Mouse (Mus musculus): Measurements from ENCODE around the gene Gm37240.

Gm37240 gene

DNA sequence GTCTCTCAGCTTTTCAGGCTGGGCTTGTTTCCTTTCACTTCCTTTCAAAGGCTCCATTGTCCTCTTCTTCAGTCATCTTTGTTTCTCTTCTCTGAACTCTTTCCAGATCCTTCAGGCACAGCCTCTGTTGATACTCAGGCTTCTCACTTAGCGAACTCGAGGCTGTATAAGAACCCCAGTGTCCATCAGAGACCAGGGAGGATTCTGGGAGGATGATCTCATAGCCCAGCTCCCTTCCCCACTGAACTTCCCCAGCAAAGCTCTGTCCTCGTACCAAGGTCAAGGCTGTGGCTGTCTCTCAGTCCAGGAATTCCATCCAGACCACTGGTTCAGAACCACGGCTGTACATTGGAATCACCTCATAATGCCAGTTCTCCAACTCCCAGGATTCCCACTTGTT lies 1239.7 kb downstream of the Gm37240 start:
- DNase-seq (ENCODE audit: low spot score in 2 of 2) = no peak

DNA sequence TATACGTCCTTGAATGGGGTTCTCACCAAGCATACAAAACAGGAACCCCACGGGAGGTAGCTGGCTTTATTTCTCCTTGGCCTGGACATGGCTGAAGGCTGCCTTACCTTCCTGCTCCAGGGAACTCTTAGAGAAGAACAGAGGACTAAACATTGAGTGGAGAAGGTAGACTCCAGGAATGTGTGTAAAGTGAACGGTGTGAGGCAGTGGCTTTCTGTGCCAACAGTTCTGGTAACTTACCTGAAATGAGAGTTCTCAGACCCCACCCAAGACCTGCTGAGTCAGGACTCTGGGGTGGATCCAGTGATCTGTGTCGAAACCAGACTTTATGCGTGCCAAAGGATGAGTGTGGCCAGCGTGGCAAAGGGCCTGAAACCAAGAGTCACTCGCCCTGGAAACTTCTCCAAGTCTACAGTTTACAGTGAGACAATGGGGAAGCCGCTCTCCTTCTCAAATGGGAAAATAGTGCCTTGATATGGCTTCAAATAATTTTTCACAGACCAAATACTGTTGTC lies 1240.9 kb downstream of the Gm37240 start:
- no peak for DNase-seq (ENCODE audit: low spot score in 2 of 2)

DNA sequence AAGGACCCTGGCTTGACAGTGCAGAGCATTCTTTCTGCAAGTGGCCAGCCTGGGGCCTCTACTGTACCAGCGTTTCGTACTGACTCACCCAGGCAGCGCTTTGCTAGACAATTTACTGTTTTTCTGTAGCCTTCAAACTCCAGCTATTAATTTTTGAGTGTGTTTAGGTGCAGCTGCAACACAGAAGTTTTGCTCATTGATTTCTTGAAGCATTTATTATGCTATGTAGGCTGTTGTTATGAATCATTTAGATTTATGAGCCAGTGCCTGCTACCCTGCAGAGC lies 1241.4 kb downstream of the Gm37240 start:
- DNase-seq (ENCODE audit: low spot score in 2 of 2) = no peak

DNA sequence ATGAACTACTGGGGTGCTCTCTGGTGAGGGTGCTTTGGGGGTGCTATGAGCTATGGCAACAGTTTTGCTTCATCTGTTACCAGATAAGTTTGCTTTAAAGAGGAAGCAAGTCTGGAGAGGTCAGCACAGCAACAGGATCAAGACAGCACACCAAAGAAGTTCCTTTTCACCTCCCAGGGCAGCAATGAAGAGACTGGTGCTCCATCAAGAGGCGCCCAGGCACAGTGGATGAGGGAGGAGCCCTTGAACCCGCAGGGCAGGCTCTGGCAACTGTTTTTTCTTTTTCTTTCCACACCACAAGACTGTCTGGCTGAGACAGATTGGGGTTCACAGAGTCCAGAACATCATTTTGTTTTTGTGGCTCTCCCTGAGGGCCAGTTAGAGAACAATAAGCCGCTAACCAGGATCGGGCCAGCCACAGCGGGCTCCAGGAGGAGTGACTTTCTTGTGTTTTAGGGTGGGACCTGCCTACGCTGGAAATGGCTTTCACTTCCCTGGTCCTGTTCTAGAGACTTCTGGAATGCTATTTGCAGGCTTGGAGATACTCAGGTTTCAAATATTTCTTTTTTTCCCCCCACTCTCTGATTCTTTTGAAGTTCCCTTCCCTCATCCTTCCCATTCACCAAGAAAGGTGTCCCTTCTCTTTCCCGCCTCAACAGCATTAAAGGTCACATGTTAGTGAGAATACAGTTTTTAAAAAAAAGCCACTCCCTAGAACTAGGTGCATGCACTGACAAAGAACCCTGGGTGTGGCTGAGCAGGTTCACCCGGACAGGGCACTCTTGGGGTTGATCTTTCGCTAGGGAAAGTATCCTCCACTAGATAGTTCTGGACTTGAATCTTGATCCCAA lies 1241.9 kb downstream of the Gm37240 start:
- no peak for DNase-seq (ENCODE audit: low spot score in 2 of 2)

GRCm38 (mm10) chr3:84642942-84643341 lies 1244.4 kb downstream of the Gm37240 start:
- DNase-seq (ENCODE audit: low spot score in 2 of 2) = no peak

- DNase-seq (ENCODE audit: low spot score in 2 of 2) = no peak
Measured at GRCm38 (mm10) chr3:84641391-84641790, 1245.9 kb downstream of the Gm37240 start.

GRCm38 (mm10) chr3:84640536-84640935 lies 1246.8 kb downstream of the Gm37240 start:
- no peak for DNase-seq (ENCODE audit: low spot score in 2 of 2)

- DNase-seq (ENCODE audit: low spot score in 2 of 2) = no peak
Measured at GRCm38 (mm10) chr3:84639767-84640500, 1247.4 kb downstream of the Gm37240 start.

- DNase-seq (ENCODE audit: low spot score in 2 of 2) = no peak
Measured at GRCm38 (mm10) chr3:84638858-84639257, 1248.5 kb downstream of the Gm37240 start.

- no peak for DNase-seq (ENCODE audit: low spot score in 2 of 2)
Measured at GRCm38 (mm10) chr3:84637890-84638578, 1249.3 kb downstream of the Gm37240 start.

GRCm38 (mm10) chr3:84637095-84637494 lies 1250.2 kb downstream of the Gm37240 start:
- no peak for DNase-seq (ENCODE audit: low spot score in 2 of 2)

DNA sequence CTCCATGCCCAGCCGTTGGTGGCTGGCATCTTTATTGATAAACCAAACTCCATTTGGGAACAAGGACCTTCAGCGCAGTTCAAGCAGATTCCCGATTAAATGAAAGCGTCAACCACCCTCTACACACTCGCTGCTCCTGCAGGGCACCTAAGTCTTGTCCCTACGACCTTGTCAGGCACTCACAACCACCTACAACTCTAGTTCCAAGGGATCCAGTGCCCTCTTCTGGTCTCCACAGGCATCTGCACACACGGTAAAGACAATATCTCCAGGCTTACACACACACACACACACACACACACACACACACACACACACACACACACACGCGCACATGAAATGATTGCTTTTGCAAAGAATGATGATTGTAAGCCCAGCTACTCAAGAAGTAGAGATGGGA lies 1255.7 kb downstream of the Gm37240 start:
- DNase-seq (ENCODE audit: low spot score in 2 of 2) = no peak

DNA sequence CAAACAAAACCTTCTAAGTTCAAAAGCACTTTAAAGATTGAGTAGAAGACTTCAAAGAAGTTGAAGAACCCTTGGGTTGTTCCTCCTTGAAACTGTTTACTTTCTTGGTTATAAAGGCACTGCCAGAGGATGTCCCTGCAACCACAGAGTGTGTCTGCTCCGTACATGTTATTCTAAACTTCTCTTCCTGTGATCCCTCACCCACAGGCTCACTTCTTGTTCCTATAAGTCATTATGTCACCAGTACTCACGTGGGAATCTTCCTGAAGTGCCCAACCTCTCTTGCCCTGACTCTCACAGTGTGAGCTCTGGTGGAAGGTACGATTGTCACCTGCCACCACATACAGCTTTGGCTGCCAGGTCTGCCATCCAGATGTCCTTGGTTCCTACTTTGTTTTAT lies 1265.3 kb downstream of the Gm37240 start:
- DNase-seq (ENCODE audit: low spot score in 2 of 2) = no peak

DNA sequence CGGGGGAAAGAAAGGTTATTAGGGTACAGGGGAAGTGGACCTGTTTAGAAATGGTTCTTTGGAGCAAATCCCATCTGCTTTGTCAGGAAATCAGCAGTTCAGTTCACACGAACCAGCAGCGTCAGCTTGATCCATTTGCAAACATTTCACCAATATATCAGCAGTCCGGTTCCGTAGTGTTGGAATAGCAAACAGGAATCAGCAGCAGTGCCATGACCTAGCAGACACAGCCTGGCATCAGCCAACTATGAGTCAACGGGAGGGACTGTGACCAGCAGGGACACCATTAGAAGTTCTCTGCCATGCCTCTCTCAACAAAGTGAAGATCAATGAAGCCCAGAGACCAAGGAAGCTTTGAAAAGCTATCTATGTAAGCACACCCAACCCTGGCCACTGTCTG lies 1267.6 kb downstream of the Gm37240 start:
- DNase-seq (ENCODE audit: low spot score in 2 of 2) = no peak

GRCm38 (mm10) chr3:84619056-84619455 lies 1268.3 kb downstream of the Gm37240 start:
- DNase-seq (ENCODE audit: low spot score in 2 of 2) = no peak

DNA sequence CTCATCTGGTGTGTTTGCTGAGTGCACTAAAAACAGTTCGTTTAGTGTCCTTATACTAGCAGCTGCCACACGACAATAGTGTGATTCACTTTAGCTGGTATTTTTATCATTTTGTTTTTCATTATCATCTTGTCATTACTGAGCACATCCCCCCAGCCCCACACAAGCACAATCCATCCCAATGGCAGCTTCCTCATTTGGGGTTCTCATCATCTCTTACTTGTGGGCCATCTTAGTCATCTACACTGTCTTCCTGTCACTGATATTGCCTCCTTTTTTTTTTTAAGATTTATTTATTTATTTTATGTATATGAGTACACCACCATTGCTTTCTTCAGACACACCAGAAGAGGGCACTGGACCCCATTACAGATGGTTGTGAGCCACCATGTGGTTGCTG lies 1268.7 kb downstream of the Gm37240 start:
- no peak for DNase-seq (ENCODE audit: low spot score in 2 of 2)

DNA sequence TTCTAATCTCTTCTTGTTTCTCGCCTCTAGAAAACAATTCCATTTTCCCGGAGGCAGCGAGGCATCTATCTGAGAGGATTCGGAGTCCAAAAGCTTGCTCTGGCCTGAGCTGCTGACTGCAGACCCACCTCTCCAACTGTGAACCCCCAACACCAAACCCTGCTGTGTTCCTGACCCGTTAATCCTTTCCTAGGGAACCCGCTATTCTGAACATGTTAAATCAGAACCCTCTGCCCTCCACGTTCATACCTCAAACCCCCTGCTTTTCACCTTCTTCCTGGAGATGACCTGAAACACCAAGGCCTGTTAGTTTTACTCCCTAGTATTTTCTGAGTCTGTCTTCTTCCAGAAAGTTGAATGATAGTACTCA lies 1271.5 kb downstream of the Gm37240 start:
- no peak for DNase-seq (ENCODE audit: low spot score in 2 of 2)

DNA sequence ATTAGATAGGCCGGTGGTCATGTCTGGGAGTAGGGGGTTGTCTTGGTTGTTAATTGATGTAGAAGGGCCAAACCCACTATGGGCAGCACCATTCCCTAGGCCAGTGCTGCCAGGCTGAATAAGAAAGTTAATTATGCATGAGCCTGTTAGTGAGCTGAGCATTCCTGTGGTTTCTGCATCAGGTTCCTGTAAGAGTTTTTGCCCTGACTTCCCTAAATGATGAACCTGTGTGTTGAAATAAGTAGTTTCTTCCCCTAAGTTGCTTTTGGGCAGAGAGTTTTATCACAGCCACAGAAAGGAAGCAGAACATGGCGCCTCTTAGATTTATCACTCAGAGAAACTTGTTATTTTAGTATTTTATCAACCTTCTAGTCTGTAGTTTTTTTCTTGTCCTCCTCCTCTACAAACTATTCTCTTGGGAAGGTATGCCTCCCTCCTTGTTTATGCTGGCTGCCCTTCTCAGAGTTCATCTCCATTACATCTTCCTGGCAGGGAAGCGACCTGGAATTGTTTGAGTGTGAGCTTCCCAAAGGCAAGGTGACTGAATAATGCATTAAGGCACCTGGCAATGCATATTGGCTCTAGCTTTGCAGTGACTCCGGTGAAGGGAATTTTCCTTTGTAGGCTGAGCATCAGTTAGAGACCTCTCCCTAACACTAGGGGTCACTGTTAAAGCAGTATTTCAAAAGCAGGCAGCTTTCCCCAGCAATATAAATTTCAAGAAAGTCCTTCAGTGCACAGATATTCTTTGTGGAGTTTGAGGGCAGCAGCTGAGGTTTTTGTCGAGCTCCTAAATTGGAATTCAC lies 1272.1 kb downstream of the Gm37240 start:
- peak in 1 of 2 experiments; percentile 18 for DNase-seq (ENCODE audit: low spot score in 2 of 2)

DNA sequence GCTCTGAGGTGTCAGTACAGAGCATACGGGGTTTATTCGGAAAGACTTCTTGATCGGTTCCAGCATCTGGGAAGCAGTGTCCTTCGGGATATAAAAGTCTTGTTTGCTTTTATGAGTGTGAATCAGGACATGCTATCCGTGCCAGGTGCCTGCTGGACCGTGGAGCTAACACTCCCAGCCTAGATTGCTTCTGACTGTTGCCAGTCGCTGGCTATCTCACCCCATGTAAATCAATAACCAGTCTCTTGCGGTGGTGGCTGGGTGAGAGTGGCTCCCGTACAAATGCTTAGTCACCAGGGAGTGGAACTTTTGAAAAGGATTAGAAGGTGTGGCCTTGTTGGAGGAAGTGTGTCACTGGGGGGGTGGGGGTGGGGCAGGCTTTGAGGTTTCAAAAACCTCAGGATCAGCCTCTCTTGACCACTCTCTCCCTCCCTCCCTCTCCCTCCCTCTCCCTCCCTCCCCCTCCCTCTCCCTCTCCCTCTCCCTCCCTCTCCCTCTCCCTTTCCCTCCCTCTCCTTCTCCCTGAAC lies 1277.1 kb downstream of the Gm37240 start:
- DNase-seq (ENCODE audit: low spot score in 2 of 2) = no peak

GRCm38 (mm10) chr3:84603212-84603611 lies 1284.1 kb downstream of the Gm37240 start:
- no peak for DNase-seq (ENCODE audit: low spot score in 2 of 2)

GRCm38 (mm10) chr3:84602759-84603158 lies 1284.6 kb downstream of the Gm37240 start:
- no peak for DNase-seq (ENCODE audit: low spot score in 2 of 2)

Measured in heart, adult 9 months (tissue).